Mouse (Mus musculus) frontal cortex, adult 2 months (tissue): ENCODE measurements around the gene Carmil3. TPM values are rescaled to one million over a fixed set of nuclear protein-coding genes. Genes with fewer than 3 reads are reported as not detected.
A peak's percentile ranks its signal among the peaks of the same experiment; 100 is the strongest.

Experiments
- DNase-seq, 2 experiments: peaks; one replicate each; pipeline ENCODE4 v3.0.0; 2022; ENCODE audit warnings: low spot score in 1 of 2; ENCODE audit errors: extremely low spot score in 1 of 2
- polyA plus RNA-seq: library from polyadenylated mRNA; depleted of rRNA; stranded (reverse); fragments of >200 nt; gene quantifications from 2 replicates; pipeline ENCODE4 v1.2.3, GENCODE M21; 2012

Gene Carmil3
- polyA plus RNA-seq, 1 experiment: 72.1 TPM

- DNase-seq: peak in 1 of 2 experiments; percentile 44
These were observed 911 bp downstream of the Carmil3 start for GRCm38 (mm10) chr14:55491291-55491833.

DNA sequence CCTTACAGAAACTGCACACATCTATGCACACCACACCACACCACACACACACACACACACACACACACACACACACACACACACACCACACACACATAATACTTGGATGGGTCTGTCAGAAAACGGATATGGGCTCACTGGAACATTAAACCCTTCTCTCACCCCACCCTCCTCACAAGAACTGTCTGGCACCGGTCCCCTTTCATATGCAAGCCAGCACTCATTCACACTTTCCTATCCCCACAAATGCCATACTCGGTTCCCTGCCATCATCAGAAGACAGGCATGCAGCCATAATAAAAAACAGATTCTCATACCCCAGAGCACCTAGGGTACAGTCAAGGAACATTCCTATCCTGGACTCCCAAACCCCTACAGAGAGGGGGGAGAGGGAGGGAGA, 1.7 kb downstream of the Carmil3 start:
- no peak for DNase-seq

GRCm38 (mm10) chr14:55495509-55496240, 5.2 kb downstream of the Carmil3 start:
- no peak for DNase-seq

GRCm38 (mm10) chr14:55496761-55497448, 6.5 kb downstream of the Carmil3 start:
- DNase-seq: no peak

DNA sequence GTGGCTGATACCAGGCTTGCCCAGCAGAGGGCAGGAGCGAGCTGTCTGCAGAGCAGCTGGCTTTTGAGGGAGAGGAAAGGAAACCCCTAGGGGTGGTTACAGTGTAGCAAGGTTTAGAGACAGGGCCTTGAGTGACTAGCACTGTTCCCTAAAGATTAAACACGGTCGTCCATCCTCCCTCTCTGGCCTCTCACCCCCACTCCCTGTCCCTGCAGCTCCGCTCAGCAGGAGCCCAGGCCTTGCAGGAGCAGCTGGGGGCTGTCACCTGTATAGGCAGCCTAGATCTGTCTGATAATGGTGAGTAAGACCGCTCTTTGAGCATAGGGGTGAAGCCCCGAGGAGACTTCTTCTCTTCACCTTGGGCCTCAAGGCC, 7.0 kb downstream of the Carmil3 start:
- peak in 1 of 2 experiments; percentile 91 for DNase-seq

DNA sequence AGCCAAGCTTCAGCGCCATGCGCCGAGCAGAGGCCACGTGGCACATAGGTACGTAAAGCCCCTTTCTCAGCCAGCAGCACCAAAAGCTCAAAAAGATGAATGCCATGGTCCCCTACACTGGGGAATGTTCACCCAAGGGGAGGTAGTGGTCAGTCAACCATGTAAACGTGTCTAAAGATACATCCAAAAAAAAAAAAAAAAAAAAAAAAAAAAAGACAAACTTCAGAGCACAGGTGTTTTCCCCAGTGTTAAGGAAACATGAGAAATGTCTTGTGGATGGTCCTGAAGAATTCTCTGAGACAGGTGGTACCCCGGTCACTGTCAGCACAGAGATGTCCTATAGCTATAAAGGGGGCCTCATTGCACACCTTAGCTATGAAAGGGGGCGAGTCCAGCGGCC, 15.2 kb downstream of the Carmil3 start:
- no peak for DNase-seq

DNA sequence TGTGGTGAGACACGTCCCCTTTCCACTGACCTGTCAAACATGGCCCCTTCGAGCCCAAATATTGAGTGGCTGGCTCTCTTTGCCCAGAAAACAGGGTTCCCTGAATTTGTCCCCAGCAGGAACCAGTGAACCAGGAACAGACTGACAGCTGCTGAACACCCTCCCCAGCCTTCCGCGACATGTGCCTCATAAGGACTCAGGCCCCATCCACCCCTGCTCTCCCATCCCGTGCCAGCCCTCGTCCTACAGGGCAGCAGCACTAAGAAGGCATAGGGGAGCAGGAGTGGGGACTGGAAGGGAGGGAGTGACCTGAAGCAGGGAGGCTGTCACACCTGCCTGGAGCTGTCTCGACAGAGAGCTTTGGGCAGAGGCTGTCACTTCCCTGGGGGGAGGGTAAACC, 17.4 kb downstream of the Carmil3 start:
- no peak for DNase-seq

GRCm38 (mm10) chr14:55509540-55509939, 19.1 kb downstream of the Carmil3 start:
- no peak for DNase-seq

GRCm38 (mm10) chr14:55510125-55510731, 19.8 kb downstream of the Carmil3 start, which contains the start of gene Cpne6:
Gene Cpne6, plus strand, starts transcription at chr14:55510445.
- peak in 1 of 2 experiments; percentile 67 for DNase-seq

GRCm38 (mm10) chr14:55511037-55511436, 20.6 kb downstream of the Carmil3 start:
- peak in 1 of 2 experiments; percentile 77 for DNase-seq

GRCm38 (mm10) chr14:55513927-55514326, 23.5 kb downstream of the Carmil3 start:
- DNase-seq: no peak

DNA sequence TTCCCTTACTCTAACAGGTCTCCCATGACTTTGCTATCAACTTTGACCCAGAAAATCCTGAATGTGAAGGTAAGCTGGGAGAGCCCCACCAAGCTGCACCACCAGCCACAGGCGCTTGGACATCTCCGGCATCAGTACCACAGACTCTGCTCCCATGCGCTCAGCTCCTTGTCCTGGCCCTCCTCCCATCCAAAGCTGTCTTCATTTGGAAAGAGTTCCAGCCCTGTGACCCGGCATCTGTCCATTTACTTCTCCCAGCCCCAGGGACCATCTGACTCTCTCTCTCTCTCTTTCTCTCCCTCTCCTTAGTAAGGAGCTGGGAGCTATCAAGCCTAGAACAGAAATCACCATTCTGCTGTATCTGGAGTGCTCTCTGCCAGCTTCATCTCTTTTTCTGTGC, 25.4 kb downstream of the Carmil3 start:
- DNase-seq: no peak

GRCm38 (mm10) chr14:55518897-55519296, 28.4 kb downstream of the Carmil3 start:
- peak; percentile 61 to 80 for DNase-seq

DNA sequence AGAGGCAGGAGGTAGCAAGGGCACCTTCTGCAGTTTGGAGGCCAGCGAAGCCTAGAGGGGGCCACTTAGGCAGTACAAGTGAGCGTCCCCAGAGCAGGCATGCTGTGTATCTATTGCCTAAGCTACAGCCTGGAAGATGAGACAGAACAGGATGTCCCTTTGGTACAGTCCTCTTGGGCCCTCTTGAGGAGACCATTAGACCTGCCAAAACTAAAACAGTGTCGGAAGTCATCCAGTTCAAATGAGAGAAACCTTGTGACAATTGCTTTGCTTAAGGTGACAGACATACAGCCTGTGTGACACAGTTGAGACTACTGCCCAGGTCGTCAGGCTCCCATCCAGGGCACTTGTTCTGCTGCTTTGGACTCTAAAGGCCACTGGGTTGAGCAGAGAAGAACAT, 29.2 kb downstream of the Carmil3 start:
- DNase-seq: no peak

GRCm38 (mm10) chr14:55520451-55521361, 30.3 kb downstream of the Carmil3 start:
- DNase-seq: peak in 1 of 2 experiments; percentile 33

DNA sequence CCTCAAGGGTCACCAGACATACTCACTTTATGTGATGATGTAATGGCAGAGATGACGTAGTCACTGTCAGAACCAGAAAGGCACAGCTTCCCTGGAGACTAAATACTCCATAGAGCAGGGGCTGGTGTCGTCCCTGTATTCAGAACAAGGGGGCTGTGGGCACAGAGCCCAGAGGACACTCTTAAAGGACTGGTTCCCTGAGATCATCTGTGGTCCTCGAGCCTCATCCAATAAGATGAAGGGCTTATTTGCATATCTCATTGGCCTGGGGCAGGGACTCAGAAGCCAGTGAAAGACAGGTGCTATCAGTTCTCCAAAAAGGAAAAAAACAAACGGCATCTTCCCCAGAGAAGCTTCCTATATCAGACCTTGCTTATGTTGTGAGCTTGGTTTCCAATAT, 33.6 kb downstream of the Carmil3 start:
- DNase-seq: no peak

DNA sequence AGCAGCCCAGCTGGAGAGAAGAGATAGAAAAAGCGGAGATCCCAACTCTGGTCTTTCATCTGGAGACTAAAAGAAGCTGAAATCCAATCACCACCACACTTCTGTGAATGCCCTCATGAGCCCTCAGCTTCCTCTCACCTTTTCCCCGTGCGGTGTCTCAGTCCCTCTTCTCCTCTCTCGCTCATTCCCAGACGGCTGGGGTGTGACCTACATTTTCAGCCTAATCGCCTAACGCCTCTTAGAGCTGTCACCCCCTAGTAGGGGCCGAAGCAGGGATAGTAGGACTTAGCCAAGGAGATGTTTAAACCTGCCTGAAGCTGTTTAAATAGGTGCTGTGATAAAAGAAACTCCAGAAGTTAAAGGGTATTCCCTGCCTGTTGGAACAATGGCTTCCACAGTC, 34.3 kb downstream of the Carmil3 start, which contains the start of gene Nrl:
TSS of gene Nrl (minus strand) at position 197 of the 400 bp plus-strand sequence.
- DNase-seq: no peak

DNA sequence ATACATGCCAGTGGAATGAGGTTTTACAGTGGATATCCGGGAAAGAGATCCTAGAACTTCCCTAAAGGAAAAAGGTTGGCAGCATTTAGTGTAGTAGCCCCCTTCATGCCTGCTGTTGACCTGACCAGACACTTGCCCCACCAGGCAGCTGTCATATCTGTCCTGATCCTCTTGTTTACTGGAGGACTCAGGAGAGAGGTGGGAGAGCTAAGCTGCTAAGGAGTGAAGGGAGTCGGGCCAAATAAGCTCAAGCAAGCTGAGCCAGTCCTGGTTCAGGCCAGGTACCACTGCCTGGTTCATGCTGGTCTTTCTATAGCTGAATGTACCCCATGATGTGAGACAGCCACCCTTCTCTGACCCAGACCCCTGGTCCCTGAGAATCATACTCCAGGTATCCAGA, 36.2 kb downstream of the Carmil3 start:
- no peak for DNase-seq

DNA sequence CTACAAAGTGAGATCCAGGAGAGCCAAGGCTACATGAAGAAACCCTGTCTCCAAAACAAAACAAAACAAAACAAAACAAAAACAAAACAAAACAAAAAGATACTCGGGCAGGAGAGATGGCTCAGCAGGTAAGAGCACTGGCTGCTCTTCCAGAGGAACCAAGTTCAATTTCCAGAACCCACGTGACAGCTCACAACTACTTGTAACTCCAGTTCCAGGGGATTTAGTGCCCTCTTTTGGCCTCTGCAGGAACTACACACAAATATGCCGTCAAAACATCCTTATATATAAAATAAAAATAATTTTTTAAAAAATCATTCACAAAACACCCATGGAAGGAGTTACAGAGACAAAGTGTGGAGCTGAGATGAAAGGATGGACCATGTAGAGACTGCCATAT, 37.5 kb downstream of the Carmil3 start:
- peak in 1 of 2 experiments; percentile 68 for DNase-seq

DNA sequence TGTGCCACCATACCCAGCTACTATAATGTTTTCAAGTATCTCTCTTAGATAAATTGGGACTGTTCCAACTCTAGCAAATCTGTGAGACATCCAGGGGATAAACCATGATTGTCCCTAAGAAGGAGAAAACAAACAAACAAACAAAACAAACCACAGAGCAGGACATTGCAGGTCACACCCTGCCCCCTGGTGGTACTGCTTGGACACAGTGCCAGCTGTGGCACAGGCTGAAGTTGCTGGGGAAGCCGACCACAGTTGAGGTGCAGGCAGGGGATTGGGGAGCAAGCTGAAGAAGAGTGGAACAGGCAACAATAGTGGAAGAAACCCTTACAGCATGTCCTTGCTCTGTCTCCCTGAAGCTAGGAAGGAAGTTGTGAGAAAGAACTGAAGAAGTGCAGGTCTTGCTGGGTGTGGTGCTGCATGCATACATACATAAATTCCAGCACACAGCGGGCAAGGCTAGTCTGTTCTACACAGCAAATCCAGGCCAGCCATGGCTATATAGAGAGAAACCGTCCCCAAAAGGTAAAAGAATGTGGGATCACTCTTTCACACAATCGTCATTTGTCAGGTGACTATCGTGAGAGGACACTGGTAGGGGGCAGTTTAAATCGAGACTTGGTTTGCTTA, 45.8 kb downstream of the Carmil3 start:
- peak in 1 of 2 experiments; percentile 44 for DNase-seq
